Mouse (Mus musculus): ENCODE measurements around the gene Ctcf.

DNA sequence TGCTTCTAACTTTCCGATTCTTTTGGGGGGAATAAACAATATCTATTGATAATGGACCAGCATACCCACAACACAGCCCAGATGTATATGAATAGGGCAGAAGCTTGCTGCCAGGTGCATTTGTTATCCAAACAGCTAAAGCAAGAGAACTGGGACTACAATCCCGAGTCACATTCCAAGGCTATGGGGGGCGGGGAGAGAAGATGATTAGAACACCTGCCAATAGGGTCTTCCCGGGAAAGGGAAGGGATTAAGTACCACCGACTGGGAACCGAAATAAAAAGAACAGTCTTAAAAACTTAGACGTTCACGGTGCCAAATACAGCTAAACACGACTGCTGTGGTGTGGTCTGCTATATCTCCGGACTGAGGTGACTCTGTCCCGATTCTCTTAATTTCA is 887 bp upstream of the Ctcf start:
- TF ChIP-seq CTCF (IDR thresholded peaks at IDR 0.05; ENCODE audit: control insufficient read depth, insufficient read depth, insufficient read length) (no peak), FOSL1 (IDR thresholded peaks at IDR 0.05; ENCODE audit: insufficient read depth, low read length, poor library complexity, severe bottlenecking) (no peak)
